Mouse (Mus musculus) embryonic fibroblast, embryonic 13.5 days (primary cell): ENCODE data around the gene Spin4. TPM values are rescaled to one million over a fixed set of nuclear protein-coding genes. Genes with fewer than 3 reads are reported as not detected.

ENCODE experiments used
- H3K27ac ChIP-seq: 2 replicates; pipeline ENCODE4 v1.5.1; 2012; ENCODE audit warnings: low read length, control low read depth, inconsistent platforms; ENCODE audit not compliant: insufficient read depth
- H3K4me1 ChIP-seq: 2 replicates; pipeline ENCODE4 v1.6.1; 2011; ENCODE audit warnings: low read length; ENCODE audit not compliant: control insufficient read depth, insufficient read depth
- H3K4me3 ChIP-seq: 2 replicates; pipeline ENCODE4 v1.5.1; 2011; ENCODE audit warnings: mild to moderate bottlenecking, control low read depth, low read length; ENCODE audit not compliant: insufficient read depth
- CTCF ChIP-seq: IDR thresholded peaks from 2 replicates; pipeline ENCODE4 v1.5.1; 2011; ENCODE audit warnings: mild to moderate bottlenecking, control low read depth, low read length, moderate library complexity, borderline replicate concordance; ENCODE audit not compliant: insufficient read depth
- POLR2A ChIP-seq: IDR thresholded peaks from 2 replicates; pipeline ENCODE4 v1.6.1; 2011; ENCODE audit warnings: low read depth, mild to moderate bottlenecking, control low read depth, low read length, moderate library complexity
- polyA plus RNA-seq: library from polyadenylated mRNA; stranded (reverse); fragments of >200 nt; gene quantifications from 2 replicates; pipeline ENCODE4 v1.2.4, GENCODE M21; 2011; ENCODE audit warnings: low read depth; ENCODE audit not compliant: missing spikeins, insufficient read length

Gene Spin4
- polyA plus RNA-seq = 2.5 and 4.9 TPM in 2 replicates

DNA sequence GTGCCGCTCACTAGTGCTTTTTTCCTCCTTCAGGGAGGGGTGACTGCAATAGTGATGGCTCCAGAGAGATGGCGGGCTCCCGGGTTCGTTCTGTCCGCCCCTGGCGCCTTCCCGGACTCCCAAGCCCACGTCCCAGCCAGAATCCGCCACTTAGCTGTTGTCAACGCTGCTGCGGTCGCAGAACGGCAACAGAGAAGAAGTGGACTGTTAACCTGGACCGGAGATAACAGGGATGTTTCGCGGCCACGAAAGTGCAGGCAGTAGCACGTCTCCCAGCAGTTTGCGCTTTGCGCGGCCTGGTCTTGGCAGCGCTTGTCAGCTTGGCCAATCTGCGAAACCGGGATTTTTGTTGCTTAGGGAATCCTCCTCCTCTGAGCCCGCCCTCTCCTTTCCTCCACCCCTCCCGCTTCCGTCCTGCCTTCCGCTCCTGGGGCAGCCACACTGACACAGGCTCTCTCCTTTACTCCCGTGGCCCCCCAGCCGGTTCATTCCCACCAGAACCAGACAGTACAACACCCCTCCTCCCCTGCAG is at the start of gene Spin4:
Gene Spin4, minus strand, starts transcription at position 322 of the 532 bp plus-strand sequence.
- H3K27ac ChIP-seq = peak within 1 kb of the TSS; percentile 72
- no peaks in the 10 kb centered on the region for H3K4me1 ChIP-seq
- no peak for TF ChIP-seq CTCF
- TF ChIP-seq POLR2A = peak; percentile 96
- H3K4me3 ChIP-seq = peak within 1 kb of the TSS; percentile 60

DNA sequence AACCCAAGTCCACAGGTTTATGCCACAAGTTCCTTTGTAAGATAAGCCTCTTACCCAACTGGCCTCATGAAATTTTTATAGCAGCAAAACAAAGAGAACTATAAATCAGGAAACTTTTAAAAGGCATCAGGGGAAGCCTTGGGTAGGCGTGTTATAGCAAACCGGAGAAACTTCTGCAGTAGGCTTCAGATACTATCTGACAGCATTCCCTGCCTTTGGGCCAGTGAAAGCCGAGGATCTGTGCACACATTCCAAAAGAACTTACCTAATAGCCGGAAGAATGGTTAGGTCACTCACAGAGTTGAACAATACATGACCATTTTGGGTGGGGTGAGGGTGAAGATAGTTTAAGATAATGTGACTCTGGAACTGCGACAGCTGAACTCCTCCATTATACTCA is 1.4 kb upstream of the Spin4 start:
- Histone ChIP-seq H3K27ac (no peak overlapping the region; the same call in 1 of the 2 replicates), H3K4me1 (no peaks in the 10 kb centered on the region), H3K4me3 (no peak overlapping the region)
- TF ChIP-seq CTCF (no peak), POLR2A (no peak)

DNA sequence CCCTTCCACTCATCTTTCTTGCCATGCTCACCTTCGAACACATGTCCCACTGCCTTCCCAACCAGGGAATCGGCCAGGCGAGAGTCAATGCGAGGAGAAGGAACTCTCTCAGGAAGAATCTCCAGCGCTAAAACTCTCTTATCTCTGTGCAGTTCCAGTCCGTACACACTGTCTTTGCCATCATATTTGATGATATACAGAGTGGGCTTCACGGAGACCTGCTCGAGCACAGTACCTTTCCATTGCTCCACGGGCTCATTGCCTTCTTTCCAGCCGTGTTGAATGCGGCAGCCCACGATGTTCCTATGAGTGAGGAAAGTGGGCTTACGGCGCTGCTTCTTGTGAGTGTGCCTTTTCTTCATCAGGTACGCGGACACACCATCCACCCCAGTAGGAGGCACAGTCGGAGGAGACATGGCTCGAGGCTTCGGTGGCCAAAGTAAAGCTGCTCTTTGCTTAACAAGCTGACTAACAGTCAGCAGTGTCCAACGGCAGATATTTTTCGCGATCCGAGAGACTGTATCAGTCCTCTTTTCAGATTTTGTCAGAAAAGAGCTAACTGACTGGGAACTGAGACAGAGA is 612 bp downstream of the Spin4 start:
- Histone ChIP-seq H3K4me3 (peak overlapping the region; percentile 60), H3K27ac (peak overlapping the region; percentile 72), H3K4me1 (no peaks in the 10 kb centered on the region)
- TF ChIP-seq POLR2A (no peak), CTCF (no peak)

DNA sequence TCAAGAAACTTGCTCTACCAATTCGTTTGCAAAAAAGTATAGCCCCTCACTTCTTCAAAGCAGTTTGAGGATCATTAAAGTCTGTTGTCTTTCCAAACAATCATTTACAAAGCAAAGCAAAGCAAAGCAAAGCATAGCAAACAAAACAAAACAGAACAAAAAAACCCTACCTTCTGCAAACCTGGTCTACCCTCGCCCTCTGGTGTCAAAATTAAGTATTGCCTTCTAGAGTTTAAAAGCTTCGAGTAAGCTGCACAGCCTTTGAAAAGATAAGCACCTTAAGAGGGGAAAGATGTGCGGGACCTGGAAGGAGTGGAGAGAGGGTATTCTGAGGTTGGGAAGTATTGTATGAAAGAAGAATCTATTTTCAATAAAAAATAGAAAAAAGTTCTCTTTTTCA is 14.4 kb downstream of the Spin4 start:
- H3K27ac ChIP-seq = no peak overlapping the region
- H3K4me1 ChIP-seq = no peaks in the 10 kb centered on the region
- TF ChIP-seq CTCF = no peak
- TF ChIP-seq POLR2A = no peak
- H3K4me3 ChIP-seq = no peak overlapping the region

DNA sequence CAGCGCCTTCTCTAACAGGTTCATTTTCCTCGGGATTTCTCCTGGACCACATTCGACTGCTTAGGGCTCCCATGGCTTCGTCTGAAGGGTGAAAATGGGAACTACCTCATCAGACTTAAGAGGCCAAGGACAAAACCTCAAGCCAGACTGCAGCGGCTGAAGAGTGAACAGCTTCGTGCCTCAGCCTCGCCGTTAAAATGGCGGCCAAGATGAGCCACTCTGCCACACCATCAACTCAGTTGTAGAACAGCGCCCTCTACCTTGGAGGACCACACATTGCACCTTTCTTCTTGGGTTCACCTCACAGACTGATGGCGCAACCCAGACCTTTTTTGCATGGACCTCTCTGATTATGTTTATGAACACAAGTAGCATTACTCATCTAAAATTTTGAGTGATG is 27.6 kb downstream of the Spin4 start:
- TF ChIP-seq POLR2A (no peak), CTCF (no peak)
- Histone ChIP-seq H3K4me1 (no peaks in the 10 kb centered on the region), H3K4me3 (no peak overlapping the region), H3K27ac (no peak overlapping the region)

DNA sequence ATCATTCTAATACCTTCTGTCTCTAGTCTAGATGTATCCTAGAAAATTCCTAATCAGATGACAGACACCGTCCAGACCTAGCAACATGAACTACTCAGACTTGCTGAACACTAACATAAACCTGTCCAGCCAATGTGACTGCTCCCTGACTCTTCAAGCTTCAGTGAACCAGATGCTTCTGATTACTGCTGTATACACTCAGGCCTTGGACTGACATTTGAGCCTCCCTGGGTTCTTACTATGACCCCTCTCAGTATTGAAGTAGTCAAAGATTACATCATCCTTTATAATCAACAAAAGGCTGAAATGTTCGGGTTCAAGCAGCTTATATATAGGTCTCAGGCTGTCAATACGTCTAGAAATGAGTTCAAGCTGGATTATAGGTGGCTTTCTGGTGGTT is 32.4 kb downstream of the Spin4 start:
- Histone ChIP-seq H3K4me1 (no peaks in the 10 kb centered on the region), H3K27ac (no peak overlapping the region), H3K4me3 (no peak overlapping the region)
- TF ChIP-seq CTCF (no peak), POLR2A (no peak)

DNA sequence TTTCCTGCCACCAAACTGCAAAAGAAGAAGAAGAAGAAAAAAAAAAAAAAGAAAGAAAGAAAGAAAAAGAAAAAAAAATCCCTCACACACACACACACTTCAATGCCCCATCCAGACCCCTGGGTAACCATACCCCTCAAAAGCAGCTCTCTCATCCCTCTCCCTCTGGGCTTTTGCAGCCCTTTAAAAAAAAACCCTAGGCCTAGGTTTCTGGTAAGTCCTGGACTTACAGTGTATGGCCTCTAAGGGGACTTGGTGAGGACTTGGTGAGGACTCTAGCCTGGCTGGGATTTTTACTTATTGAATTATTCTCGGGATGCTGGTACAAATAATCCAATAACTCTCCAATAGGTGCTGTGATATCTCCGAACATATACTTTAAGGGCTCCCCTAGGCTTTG is 35.6 kb downstream of the Spin4 start:
- Histone ChIP-seq H3K4me1 (no peaks in the 10 kb centered on the region), H3K27ac (no peak overlapping the region), H3K4me3 (no peak overlapping the region)
- TF ChIP-seq CTCF = no peak

DNA sequence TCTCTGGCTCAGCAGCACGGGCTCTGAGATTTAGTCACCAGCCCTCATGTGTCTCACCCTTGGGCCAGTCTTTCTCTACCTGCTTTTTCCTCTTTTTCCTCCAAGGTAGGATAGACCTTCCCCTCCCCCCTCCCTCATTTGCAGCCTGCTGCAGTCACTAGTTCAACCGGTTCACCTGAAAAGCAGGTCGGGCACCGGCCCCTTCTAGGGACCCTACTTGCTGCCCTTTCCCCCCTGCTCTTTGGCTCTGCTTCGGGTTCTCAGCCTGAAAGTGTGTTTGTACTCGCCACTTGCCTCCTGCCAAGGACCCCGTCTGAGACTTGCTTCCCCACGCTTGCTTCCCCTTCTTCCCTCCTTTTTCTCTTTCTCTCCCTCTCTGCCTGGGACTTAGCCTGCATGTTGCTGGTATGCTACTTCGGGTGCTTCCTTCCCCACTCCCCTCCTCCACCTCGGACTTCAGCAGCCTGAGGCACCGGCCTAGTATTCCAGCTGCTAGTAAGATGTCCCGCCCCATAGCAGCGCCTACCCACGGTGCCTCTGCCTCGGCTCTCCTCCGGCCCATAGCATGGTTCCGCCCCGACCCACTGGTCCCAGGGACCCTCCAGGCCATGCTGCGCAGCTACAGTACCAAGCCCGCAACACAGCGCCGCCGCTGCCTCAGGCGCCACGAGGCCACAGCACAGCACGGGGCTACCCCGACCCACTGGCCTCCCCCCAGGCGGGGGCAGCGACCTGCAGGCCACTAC is 36.2 kb downstream of the Spin4 start:
- Histone ChIP-seq H3K4me3 (no peak overlapping the region), H3K4me1 (no peaks in the 10 kb centered on the region), H3K27ac (no peak overlapping the region)
- TF ChIP-seq CTCF (peak; percentile 21; the same call in 1 of the 2 replicates), POLR2A (0 out of 2 replicates have a peak, but pooled peaks have one; percentile 21)

Other genes starting within 250 kb of the Spin4 start
- 14.7 and 16.2 TPM in 2 replicates for gene Arhgef9, start 170.2 kb upstream of the Spin4 start, polyA plus RNA-seq